Mouse (Mus musculus) G1E (cell line): ENCODE measurements around the gene Tomm6.

Experiments used
- CTCF ChIP-seq: IDR thresholded peaks from 2 replicates; pipeline ENCODE4 v1.5.1; 2012; ENCODE audit warnings: low read depth, low read length, inconsistent platforms, mixed read lengths
- GATA1 ChIP-seq: IDR thresholded peaks from 2 replicates; pipeline ENCODE4 v1.6.1; 2012; ENCODE audit warnings: borderline replicate concordance, low read length, inconsistent platforms, mixed read lengths
- TAL1 ChIP-seq: conservative IDR thresholded peaks from 2 replicates; pipeline ENCODE4 v1.6.1; 2012; ENCODE audit warnings: low read depth, low read length, inconsistent platforms, mixed read lengths

DNA sequence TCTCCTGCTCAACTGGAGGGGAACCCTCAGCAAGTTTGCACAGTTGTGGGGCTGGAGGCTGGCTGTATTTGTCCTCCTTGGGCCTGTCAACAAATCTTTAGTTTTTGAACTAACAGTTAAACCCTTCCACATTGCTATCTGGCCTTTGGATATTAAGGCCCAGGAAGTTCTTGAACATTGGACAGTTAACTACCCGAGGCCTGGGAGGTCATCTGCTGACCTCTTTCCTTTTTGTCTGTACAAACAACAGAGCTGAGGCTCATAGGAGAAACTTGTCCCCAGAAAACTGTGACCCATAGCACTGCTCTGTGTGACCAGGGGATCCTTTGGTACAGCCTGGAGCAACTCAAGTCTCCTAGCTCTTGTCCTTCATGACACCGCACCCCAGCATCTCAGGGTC is 10.9 kb upstream of the Tomm6 start:
- TF ChIP-seq GATA1, result no peak
- TF ChIP-seq CTCF, result no peak
- no peak for TF ChIP-seq TAL1
